Mouse (Mus musculus) kidney, postnatal 25 days (tissue): ENCODE data around the gene Zfp965.
"Not testable (repeated sequence)": the region's sequence is repeated elsewhere in the genome, so short reads cannot be mapped to it uniquely, and the experiment has no call there.

ENCODE experiments used
- DNase-seq, 2 experiments: peaks; one replicate each; pipeline ENCODE4 v3.0.0; 2021; ENCODE audit warnings: mixed read lengths in 2 of 2

Zfp965 gene

DNA sequence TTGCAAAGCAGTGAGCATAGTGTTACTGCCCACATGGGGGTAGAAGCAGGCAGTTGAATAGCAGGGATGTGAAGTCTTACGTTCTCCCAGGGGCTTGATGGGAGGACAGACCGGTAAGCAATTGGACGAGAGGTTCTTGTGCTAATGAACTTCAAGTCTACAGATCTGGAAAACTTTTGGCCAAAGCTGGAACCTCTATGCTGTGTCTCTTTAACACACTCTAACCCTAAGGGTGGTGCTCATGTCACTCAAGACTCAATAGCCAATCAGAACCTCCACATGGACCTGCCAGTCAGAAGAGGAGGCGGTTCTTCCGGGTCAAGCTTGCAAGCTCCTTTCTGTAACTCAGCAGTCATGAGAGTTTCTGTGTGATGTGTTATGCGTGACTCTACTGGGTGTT lies at the start of gene Zfp965:
Gene Zfp965 (plus strand): TSS at position 301 of the 400 bp plus-strand sequence.
- not testable (repeated sequence) for DNase-seq

DNA sequence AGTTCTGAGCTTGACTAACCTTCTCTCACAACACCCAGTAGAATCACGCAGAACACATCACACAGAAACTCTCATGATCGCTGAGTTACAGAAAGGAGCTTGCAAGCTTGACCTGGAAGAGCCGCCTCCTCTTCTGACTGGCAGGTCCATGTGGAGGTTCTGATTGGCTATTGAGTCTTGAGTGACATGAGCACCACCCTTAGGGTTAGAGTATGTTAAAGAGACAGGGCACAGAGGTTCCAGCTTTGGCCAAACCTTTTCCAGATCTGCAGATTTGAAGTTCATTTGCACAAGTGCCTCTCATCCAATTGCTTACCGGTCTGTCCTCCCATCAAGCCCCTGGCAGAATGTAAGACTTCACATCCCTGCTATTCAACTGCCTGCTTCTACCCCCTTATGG lies 34.1 kb upstream of the Zfp965 start, which contains the start of gene Gm4724:
Gene Gm4724 (minus strand): TSS at position 101 of the 400 bp plus-strand sequence.
- DNase-seq = not testable (repeated sequence)
